Mouse (Mus musculus) naive thymus-derived CD4-positive, alpha-beta T cell, adult 2 months (primary cell): ENCODE measurements around the gene Atxn10.
A peak's percentile ranks its signal among the peaks of the same experiment; 100 is the strongest.

Source experiments
- DNase-seq: peaks from one replicate; pipeline ENCODE4 v3.0.0-alpha.2; 2011; ENCODE audit warnings: low read depth

The Atxn10 gene

GRCm38 (mm10) chr15:85334234-85334633 is 1.8 kb upstream of the Atxn10 start:
- DNase-seq, result no peak

DNA sequence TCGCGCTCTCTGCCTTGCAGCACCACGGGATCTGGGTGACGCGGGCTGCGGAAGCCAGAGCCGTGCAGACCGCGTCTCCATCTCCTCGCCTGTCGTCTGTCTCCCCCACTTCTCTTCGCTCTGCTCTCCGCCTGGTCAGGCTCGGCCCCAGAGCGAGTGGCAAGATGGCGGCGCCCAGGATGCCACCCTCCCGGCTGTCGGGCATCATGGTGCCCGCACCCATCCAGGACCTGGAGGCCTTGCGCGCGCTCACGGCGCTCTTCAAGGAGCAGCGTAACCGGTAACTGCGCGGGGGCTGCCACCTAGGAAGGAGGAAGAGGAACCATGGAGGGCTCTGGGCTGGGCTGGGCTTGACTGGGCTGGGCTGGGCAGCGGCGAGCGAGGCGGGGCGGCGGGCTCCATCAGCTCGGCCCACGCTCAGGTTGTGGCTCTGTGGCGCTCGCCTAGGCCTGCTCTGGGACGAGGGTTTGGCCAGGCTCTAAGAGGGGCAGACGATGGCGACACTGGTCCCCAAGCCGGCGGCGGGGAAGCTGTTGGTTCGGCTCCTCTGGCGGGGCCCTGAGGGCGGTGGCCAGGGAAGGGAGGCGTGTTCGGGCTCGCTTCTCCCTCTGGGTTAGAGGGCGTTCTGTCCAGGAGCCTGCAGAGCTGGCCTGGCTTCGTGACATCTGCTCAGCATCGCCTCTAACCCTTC is 401 bp downstream of the Atxn10 start:
- DNase-seq, result peak; percentile 84

GRCm38 (mm10) chr15:85337219-85337618 is 1.2 kb downstream of the Atxn10 start:
- DNase-seq, result peak; percentile 19

GRCm38 (mm10) chr15:85337979-85338378 is 1.9 kb downstream of the Atxn10 start:
- DNase-seq, result no peak

- no peak for DNase-seq
Measured at GRCm38 (mm10) chr15:85342246-85342645, 6.2 kb downstream of the Atxn10 start.

GRCm38 (mm10) chr15:85344673-85345072 is 8.6 kb downstream of the Atxn10 start:
- DNase-seq, result no peak

DNA sequence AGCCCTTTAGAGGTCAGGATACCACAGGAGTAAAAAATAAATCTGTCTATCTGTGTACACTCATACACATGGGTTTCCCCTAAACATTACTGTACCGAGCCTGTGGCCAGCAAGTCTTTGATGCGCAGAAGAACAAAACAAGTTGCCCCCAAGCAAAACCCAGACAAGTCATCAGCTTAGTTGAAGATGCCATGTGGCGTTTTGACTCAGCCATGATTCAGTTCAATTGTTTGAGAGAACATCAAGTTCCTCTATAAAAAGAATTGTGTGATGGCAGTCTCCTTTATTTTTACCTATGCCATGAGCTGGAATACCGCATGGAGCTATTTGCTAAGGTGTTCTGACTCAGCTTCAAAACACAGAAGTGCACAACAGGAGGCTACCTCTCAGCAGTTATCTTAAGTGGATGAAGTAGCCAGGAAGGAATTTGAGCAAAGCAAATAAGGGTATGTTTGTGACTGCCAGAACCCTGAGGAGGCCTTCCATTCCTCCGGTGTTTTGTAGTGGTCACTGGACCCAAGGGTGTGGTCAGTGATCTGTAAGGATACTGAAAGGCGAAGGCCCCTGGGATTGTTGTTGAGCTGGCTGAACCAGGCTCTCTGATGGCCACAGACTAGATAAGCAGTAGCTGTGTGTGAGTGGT is 11.1 kb downstream of the Atxn10 start:
- DNase-seq, result no peak

DNA sequence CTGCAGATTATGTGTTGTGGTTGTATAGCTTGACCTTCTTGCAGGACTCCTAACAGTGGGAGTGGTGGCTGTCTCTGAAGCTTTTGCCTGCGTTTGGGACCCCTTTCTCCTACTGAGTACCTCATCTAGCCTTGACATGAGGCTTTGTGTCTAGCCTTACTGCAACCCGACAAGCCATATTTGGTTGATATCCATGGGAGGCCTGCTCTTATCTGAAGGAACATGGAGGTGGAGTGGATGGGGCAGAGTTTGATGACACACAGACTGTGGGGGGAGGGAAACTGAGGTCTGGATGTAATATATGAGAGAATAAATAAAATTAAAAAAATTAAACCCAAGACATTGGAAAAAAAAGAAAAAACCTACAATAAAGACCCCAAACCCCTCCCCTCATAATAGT is 14.1 kb downstream of the Atxn10 start:
- DNase-seq, result no peak

DNA sequence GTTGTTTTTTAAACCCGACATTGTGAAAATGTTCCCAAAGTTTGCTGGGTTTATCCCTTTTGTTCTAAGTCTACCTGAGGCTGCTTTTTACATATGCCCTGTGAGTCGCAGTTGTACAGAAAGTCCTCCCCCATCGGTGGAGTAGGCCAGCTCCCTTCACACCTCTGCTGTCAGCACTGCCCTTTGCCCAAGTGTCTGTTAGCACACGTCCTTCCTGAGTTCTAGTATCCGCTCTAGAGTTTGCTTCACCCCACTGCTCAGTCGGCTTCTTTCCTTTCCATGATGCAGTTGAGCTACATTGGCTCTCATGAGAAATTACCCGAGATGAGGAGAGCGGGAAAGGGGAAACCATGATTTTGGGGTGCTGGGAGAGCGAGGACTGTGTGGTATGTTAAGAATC is 18.0 kb downstream of the Atxn10 start:
- no peak for DNase-seq

DNA sequence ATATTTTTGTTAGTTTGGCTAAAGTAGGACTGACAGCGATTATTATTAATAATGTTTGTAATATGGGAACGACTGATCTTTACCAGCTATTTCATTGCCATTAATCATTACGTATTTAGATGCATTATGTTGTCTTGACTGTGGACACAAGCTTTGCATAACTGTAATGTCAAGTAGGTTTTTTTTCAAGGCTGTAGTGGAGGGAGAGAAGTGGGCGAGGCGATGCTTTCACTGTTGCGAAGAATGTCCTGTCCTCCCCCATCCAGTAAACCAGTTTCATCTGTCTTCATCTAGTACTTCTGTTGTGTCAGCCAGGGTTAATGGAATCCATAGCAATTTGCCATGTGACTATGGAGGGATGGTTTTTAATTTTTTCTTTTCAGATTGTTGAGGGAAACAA is 20.1 kb downstream of the Atxn10 start:
- no peak for DNase-seq

DNA sequence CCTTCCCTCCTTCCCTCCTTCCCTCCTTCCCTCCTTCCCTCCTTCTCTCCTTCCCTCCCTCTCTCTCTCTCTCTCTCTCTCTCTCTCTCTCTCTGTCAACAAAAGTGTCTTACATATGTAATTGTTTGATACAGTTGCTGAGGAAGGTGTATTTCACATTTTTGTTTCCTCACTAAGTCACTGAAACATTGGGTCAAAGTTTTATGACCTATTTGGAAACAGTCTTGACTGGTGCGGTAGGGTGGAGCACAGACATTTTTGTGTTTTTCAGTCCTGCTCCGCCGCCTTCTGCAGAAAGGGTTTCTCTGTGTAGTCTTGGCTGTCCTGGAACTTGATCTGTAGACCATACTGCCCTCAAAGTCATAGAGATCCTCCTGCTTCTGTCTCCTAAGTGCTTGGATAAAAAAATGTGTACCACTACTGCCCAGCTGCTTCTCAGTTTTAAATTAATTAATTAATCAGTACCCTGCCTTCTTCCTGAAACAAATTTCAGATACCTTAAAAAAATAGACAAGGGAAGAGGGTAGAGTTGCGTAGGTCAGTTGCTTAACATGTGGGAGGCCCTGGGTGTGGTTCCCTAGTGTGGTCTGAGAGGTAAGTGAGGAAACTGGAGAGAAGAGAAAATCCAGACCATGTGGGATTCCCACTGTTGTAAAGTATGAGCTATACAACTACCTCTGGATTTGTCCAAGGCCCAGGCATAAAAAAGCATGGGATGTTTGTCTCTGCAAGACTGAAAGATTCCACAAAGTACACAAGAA is 21.6 kb downstream of the Atxn10 start:
- no peak for DNase-seq

- no peak for DNase-seq
Measured at GRCm38 (mm10) chr15:85359483-85359882, 23.4 kb downstream of the Atxn10 start.

DNA sequence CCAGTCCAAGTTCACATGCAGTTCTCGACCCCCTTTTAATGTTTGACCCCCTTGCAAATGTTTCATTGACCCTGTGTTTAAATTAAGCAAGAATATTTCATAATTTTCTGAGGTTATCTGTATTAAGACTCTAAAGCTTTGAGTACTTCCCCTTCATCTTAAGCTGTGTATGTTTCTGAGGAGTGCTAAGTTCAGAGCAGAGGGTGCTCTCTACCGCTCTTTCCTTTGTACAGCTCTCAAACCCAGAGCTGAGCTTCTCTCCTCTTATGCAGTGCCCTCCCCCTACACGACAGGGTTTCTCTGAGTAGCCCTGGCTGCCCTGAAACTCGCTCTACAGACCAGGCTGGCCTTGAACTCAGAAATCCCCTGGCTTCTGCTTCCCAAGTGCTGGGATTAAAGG is 23.9 kb downstream of the Atxn10 start:
- DNase-seq, result no peak

DNA sequence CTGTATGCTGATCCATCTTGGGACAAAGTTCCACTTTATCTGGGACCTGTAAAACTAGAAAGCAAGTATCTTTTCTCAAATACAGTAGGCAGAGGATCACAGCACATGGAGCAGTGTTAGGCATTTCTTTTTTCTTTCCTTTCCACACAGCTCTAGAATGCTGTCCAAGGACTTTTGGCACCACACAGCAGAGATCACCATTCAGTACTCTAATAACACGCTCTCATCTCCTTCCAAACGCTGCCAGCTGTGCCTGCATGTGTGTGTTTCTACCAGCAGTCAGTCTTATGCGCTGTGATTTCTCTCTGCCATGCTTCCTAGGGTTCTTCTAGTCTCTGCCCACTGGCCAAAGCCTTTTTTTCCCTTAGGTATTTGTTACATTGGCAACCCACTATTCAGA is 28.3 kb downstream of the Atxn10 start:
- DNase-seq, result no peak

- DNase-seq, result no peak
Measured at GRCm38 (mm10) chr15:85366938-85367337, 30.9 kb downstream of the Atxn10 start.

DNA sequence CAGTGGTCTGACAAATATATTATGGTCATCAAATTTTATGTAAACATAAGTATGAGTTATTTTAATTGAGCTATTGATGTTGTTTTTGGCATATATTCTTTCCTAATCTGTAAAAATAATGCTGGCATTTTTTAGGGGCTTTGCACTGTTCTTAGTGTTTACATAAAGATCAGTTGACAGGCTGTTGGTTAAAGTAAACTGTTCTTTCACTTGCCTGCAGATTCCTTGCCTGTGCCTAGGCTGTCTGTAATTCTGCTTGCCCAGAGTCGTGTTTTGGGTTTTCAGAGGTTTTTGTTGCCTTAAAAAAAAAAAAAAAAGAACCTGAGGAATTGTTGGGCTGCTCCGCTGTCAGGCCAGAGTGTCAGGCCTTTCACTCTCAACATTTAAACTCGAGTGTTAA is 33.7 kb downstream of the Atxn10 start:
- DNase-seq, result no peak

DNA sequence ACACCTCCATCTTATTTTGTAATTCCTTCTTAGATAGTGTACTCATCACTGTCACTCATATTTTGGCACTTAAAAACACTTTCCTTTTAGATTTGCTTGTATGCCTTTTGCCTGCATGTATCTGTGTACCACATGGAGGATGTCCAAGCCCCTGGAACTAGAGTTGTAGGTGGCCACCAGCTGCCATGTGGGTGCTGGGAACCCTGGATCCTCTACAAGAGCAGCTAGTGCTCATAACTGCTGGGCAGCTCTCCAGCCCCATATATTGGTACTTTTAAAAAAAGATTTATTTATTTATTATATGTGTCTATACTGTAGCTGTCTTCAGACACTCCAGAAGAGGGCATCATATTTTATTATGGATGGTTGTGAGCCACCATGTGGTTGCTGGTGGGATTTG is 37.1 kb downstream of the Atxn10 start:
- DNase-seq, result no peak

DNA sequence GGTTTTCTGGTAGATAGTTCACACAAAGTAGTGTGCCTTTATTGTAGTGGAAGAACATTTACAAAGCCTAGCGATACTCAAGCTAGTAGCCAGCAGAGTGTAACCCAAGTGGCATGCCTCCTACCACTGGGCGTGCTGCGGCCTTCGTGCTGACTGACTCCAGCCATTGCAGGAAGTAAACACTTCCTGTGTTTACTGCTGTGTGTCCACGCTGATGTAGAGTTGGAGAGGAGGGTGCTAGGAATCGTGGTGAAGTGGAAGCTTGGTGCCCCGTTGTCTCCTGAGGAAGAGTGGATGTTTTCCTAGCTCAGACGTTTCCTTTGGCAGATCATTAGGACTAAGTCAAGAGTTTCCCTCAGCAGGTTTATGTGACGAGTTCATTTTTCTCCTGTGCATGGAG is 47.4 kb downstream of the Atxn10 start:
- DNase-seq, result no peak

DNA sequence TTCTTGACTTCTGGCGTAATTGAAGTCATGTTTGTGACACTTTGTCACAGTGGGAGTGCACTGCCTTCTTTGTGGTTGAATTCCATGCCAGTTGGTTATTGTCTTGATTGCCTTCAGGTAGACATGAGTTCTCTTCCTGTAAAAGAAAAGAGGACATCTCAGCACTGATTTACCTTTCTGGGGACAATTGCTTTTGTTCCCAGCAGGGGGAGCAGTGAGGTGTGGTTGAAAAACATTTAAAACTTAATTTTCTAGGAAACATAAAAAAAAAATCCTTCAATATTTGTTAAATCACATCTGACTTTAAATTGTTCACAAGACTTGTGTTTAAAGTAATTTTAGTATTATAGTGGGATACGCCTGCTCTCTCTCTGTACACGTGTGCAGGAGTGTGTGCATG is 52.7 kb downstream of the Atxn10 start:
- DNase-seq, result peak; percentile 29

GRCm38 (mm10) chr15:85389915-85390314 is 53.9 kb downstream of the Atxn10 start:
- no peak for DNase-seq

DNA sequence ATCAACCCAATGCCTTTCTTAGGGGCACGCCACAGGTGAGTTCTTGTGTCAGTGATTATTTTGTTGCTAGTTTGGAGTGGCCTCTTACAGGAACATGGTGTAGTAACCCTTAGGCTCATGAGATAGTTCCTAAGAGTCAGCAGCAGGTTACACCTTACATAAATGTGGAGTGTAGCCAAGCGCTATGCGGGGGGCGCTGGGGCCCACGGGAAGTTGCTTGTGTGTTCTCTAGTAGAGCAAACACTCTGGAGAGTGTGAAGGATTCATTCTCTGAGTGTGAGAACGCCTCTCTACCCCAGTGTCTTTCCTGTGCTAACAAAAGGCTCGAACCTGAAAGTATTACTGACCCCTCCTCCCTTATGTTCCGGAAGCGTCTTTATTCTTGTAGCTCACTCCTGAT is 59.3 kb downstream of the Atxn10 start:
- no peak for DNase-seq

GRCm38 (mm10) chr15:85401926-85402325 is 65.9 kb downstream of the Atxn10 start:
- no peak for DNase-seq

DNA sequence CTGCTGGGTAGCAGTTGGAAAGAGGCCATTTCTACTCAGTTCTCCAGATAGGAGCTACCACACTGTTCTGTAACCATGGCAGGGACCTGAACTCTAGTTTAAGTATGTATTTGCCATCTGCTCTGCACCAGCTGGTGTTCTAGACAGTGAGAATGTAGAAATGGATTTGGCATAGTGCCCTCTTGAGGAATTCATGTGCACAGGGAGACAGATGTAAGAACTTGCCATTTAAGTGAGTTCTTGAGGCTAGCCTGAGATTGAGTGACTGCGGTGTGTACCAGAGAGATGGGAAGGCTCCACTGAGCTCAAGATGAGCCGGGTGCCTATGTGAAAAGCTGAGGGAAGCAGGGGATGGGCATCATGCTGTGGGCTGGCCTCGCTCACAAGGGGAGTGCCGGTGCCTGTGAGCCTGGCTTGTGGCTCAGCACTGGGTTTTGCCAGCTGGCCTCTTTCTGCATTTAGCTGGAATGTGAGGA is 67.2 kb downstream of the Atxn10 start:
- no peak for DNase-seq
